Mouse (Mus musculus): ENCODE results near the gene Sohlh2.
A peak's percentile ranks its signal among the peaks of the same experiment; 100 is the strongest.
"Not testable (repeated sequence)": the region's sequence is repeated elsewhere in the genome, so short reads cannot be mapped to it uniquely, and the experiment has no call there.

The Sohlh2 gene

DNA sequence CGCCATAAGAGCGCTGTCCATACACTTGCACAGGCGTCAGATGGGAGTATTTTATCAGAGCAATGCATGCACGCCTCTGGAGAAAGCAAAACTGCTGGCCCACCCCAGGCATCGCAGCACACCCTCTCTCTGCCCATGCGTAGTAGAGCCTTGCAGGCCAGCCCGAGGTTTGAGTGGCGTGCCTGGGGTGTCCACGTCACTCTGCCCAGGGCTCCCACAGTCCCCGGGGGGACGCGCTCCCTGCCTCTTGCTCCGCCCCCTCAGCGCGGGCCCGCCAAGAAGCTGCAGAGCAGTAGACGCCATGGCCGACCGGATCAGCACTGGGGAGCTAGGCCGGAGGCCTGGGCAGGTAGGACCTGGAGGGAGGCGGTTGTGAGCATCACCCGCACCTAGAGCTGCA lies at the start of gene Sohlh2:
Gene Sohlh2 (plus strand): TSS at position 263 of the 400 bp plus-strand sequence.
- no peak for DNase-seq (ENCODE audit: low spot score)

DNA sequence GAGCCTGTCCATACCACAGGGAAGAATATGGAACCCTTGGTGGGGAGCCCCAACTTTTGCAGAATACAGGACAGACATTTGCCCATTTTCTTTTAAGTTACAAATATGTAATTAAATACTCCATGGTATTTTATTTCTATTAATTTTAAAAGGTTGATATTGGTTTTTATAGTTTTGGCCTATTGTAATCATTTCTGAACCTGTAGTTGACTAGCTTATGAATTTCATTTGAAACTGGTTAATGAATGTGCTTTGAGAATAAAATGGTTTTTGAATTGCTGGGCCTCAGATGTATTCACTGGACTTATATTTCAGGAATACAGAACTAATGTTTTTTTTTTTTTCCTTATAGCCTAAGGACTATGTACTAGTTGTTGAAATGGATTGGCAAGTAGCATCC lies 44.8 kb upstream of the Sohlh2 start, which contains the start of gene Ccdc169:
Gene Ccdc169 (plus strand): TSS at position 301 of the 400 bp plus-strand sequence.
- no peak for DNase-seq (ENCODE audit: low spot score)

GRCm38 (mm10) chr3:55139837-55140236 lies 42.0 kb upstream of the Sohlh2 start:
- DNase-seq (ENCODE audit: low spot score): no peak

GRCm38 (mm10) chr3:55141401-55141800 lies 40.4 kb upstream of the Sohlh2 start:
- no peak for DNase-seq (ENCODE audit: low spot score)

DNA sequence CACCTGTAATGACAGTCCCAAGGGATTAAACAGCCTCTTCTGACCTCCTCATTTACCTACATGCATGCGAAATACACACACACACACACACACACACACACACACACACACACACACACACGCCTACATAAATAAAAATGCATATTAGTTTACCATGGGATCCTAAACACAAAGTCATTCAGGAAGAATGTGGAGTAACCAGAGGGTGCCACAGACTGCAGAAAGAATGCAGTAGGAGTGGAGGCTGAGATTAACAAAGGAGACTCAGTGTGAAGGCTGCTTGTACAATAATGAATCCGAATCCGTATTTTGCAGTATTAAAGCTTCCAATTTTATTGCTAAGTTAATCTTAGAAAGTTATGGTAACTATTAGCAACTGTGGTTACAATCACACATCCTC lies 36.9 kb upstream of the Sohlh2 start:
- DNase-seq (ENCODE audit: low spot score): no peak

GRCm38 (mm10) chr3:55146441-55146840 lies 35.4 kb upstream of the Sohlh2 start:
- DNase-seq (ENCODE audit: low spot score): no peak

DNA sequence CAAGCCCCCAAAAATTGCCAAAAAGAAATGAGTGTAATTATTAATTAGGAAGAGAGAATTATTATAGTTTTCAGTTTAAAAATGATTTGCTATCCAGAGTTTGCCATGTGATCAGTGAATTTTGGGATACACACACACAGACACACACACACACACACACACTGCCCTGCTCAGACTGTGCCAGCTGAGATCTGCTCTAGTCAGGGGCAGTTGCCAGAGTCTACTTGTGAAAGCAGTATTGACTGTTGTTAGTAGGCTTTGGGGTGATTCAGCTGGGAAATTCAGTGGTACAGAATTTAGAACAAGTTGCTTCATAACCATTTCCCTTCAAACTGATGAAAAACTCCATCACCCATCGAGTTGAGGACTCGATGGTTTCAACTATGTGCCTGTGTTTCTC lies 34.7 kb upstream of the Sohlh2 start:
- DNase-seq (ENCODE audit: low spot score): no peak

DNA sequence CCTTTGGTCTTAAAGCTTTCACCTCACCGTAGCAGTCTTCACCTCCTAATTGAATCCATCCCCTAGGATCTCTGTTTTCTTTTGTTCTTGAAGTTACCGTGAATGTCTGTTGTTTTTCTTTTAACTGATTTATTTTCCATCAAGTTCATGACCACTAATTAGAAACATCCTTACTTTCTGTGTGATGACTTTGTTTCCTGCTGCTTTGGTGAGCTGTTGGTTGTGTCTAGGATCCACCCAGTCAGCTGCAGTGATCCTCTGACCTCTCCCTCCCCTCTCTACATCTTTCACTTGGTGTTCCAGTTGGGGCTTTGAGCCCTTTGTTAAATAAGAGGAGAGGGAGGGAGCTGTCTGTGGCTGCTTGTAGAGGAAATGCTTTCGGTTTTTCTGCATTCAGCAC lies 33.7 kb upstream of the Sohlh2 start:
- DNase-seq (ENCODE audit: low spot score): no peak

DNA sequence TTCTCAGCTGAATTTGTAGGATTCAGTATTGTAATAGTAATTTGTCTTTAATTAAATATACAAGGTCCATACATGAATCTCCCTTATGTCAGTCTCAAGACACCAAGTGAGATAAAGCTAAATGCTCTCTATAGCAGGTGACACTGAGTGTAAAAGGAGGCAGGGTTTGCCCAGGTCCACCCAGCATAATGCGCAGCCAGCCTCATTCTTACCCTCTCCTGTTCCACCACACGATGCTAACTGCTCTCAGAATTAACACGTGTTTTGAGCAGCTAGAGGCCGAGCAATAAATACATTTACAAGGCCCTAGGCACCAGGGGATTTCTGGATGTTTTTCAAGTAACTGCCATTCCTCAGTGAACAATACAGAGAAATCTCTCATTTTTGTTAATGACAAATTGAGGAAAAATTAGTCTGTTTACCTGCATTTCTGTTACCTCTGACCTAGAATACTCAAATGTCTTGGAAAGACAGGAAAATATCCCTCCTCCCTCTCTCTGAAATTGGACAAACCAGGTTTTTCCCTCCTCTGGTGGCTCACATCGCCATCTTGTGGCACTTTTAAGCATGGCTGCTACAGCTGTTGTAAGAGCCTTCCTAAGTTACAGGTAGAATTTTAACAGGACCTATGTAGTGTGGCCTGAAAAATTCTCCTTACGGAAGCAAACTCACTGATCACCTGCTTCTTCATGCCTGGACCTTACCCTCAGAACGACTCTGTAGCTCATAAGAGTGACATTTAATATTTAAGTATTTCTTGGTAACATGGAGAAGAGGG lies 30.0 kb upstream of the Sohlh2 start:
- peak; percentile 82 for DNase-seq (ENCODE audit: low spot score)

- peak; percentile 83 for DNase-seq (ENCODE audit: low spot score)
These were observed 29.0 kb upstream of the Sohlh2 start for GRCm38 (mm10) chr3:55152673-55153334.

GRCm38 (mm10) chr3:55154163-55154562 lies 27.7 kb upstream of the Sohlh2 start:
- DNase-seq (ENCODE audit: low spot score): no peak

- DNase-seq (ENCODE audit: low spot score): no peak
These were observed 24.4 kb upstream of the Sohlh2 start for GRCm38 (mm10) chr3:55157413-55157812.

- DNase-seq (ENCODE audit: low spot score): peak; percentile 15
These were observed 20.7 kb upstream of the Sohlh2 start for GRCm38 (mm10) chr3:55161144-55161543.

DNA sequence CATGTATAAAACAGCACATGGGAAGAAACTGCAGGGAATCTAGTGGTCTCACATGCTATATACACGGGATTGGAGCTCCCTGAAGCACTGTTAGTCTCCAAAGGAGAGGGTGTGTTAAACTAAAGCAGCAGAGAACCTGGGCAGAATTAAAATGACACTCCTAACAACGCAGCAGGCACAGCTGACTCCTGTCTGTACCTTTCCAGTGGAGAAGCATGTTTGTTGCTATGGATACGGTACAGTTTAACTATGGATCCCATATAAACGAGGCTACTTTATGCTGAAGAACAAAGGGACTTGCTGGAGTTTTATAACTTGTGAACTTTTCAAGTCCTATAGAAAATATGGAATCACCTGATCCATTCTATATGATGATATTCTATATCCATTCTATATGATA lies 18.3 kb upstream of the Sohlh2 start:
- DNase-seq (ENCODE audit: low spot score): no peak

GRCm38 (mm10) chr3:55172478-55172877 lies 9.3 kb upstream of the Sohlh2 start:
- DNase-seq (ENCODE audit: low spot score): no peak

- no peak for DNase-seq (ENCODE audit: low spot score)
These were observed 4.6 kb upstream of the Sohlh2 start for GRCm38 (mm10) chr3:55177271-55177670.

GRCm38 (mm10) chr3:55191668-55192067 lies 9.8 kb downstream of the Sohlh2 start:
- DNase-seq (ENCODE audit: low spot score): no peak

GRCm38 (mm10) chr3:55193351-55193750 lies 11.5 kb downstream of the Sohlh2 start:
- no peak for DNase-seq (ENCODE audit: low spot score)

DNA sequence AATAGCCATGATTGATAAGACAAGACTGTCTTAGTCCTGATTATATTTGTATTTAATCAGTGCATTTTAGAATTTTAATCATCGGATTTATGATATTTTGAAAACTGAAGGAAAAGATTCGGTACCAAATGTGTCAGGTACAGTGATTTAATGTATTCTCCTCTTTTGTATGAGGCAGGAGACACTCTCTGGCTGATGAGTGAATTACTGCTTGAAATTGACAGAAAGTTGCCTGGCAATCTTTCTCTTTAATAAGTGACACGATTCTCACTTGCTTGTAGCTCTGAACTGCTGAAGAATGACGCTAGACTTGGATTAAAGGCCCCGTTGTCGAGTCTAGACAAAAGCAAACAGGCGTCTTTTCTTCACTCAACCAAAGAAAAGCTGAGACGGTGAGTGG lies 13.0 kb downstream of the Sohlh2 start:
- DNase-seq (ENCODE audit: low spot score): no peak

DNA sequence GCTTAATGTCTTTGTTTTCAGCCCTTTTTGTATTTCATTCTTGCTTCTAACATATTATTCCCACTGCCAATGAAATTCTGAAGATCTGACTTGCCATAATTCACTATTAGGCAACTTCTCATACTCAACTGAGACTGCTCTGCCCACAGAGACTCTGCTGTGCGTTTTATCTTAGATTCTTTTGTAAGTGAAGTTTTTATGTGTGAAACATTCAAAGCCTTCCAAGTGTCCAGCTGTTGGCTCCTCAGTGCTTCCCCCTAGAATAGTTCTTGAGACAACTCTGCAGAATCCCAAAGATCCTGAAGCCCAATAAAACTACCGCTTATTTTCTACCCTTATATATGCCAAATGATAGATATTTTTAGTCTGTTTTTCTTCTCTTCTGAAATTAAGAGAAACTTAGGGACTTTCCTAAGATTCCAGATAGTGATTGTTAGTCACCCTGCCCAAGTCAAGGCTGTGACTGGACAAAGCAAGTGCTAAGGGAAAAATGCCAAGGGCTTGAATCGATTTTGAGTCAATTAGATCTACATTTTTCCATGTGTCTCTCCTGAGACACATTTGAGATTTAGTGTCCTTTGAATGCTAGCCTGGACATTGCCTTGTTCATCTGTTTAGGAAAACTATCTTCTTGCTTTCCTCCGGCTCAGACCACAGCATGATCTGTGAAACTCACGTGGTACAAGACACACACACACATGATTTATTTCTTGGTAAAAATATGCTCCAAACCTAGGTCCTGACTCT lies 13.9 kb downstream of the Sohlh2 start:
- no peak for DNase-seq (ENCODE audit: low spot score)

GRCm38 (mm10) chr3:55196328-55196710 lies 14.5 kb downstream of the Sohlh2 start:
- DNase-seq (ENCODE audit: low spot score): no peak

GRCm38 (mm10) chr3:55203621-55204020 lies 21.8 kb downstream of the Sohlh2 start:
- not testable (repeated sequence) for DNase-seq (ENCODE audit: low spot score)

DNA sequence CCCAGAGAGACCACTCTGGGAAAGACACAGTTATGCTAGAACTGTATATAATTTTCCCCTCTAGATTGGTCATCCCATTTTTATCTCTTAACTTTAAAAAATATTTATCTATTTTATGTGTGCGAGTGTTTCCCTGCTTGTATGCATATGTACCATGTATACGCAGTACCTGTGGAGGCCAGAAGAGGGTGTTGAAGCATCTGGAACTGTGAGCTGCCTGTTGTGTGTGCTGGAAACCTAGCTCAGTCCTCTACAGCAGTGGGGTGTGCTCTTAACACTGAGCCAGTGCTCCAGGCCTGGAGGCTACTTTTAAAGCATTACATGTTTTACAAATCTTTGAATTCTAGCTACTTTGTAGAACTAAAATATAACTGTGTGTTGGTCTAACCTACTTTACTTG lies 24.6 kb downstream of the Sohlh2 start:
- DNase-seq (ENCODE audit: low spot score): no peak
